Mouse (Mus musculus) heart, adult 2 months (tissue): Measurements from ENCODE around the gene Krt10. TPM values are rescaled to one million over a fixed set of nuclear protein-coding genes. Genes with fewer than 3 reads are reported as not detected.

Experiments
- DNase-seq, 2 experiments: peaks; one replicate each; pipeline ENCODE4 v3.0.0; 2021
- H3K27ac ChIP-seq: fragments of 200-600 bp; 2 replicates; pipeline ENCODE4 v1.8.1; 2022
- H3K27me3 ChIP-seq: fragments of 200-500 bp; 2 replicates; pipeline ENCODE4 v1.6.1; 2012; ENCODE audit warnings: mild to moderate bottlenecking, low read length, inconsistent platforms, mixed read lengths; ENCODE audit not compliant: control insufficient read depth, insufficient read depth
- H3K36me3 ChIP-seq: fragments of 200-500 bp; 2 replicates; pipeline ENCODE4 v1.6.1; 2012; ENCODE audit warnings: low read length, inconsistent platforms; ENCODE audit not compliant: control insufficient read depth, insufficient read depth
- H3K4me1 ChIP-seq: fragments of 200-500 bp; 2 replicates; pipeline ENCODE4 v1.6.1; 2011; ENCODE audit warnings: low read length; ENCODE audit not compliant: control insufficient read depth, insufficient read depth
- H3K4me3 ChIP-seq: fragments of 200-600 bp; 2 replicates; pipeline ENCODE4 v1.8.1; 2022
- H3K79me2 ChIP-seq: fragments of 200-500 bp; replicated peaks from 2 replicates; pipeline ENCODE4 v1.6.1; 2012; ENCODE audit warnings: mild to moderate bottlenecking, inconsistent platforms, low read length, moderate library complexity, mixed read lengths; ENCODE audit not compliant: control insufficient read depth, insufficient read depth
- H3K9ac ChIP-seq: fragments of 200-500 bp; 2 replicates; pipeline ENCODE4 v1.6.1; 2012; ENCODE audit warnings: low read depth, mild to moderate bottlenecking, control low read depth, inconsistent platforms, low read length, mixed read lengths
- CTCF ChIP-seq: fragments of 200-600 bp; IDR thresholded peaks from 2 replicates; pipeline ENCODE4 v1.8.1; 2022; ENCODE audit warnings: antibody characterized with exemption, mild to moderate bottlenecking, moderate library complexity
- EP300 ChIP-seq: fragments of 200-500 bp; IDR thresholded peaks from 2 replicates; pipeline ENCODE4 v1.6.1; 2011; ENCODE audit warnings: low read depth, low read length, control low read depth; ENCODE audit not compliant: insufficient read depth
- POLR2A ChIP-seq: fragments of 200-500 bp; IDR thresholded peaks from 2 replicates; pipeline ENCODE4 v1.6.1; 2011; ENCODE audit warnings: mild to moderate bottlenecking, low read depth, low read length, control low read depth; ENCODE audit not compliant: insufficient read depth
- WGBS: fragments of 180-500 bp; shearing (Covaris S2); methylation state at CpG from one replicate; pipeline ENCODE4 v1.1.7; 2018; 5-methylcytosine and 5-hydroxymethylcytosine counted together
- intact Hi-C: fragments of 180-260 bp; cut with DNase I; formaldehyde crosslinking; loops from one replicate; pipeline ENCODE4 v1.15.1; 2025
- polyA plus RNA-seq: library from polyadenylated mRNA; depleted of rRNA; stranded (reverse); fragments of >200 nt; gene quantifications from 2 replicates; pipeline ENCODE4 v1.2.3, GENCODE M21; 2012
- total RNA-seq, 2 experiments: library from RNA; stranded (reverse); gene quantifications; 2 replicates each; pipeline ENCODE4 v1.2.3; 2021

The Krt10 gene
- total and polyA plus RNA-seq, 3 experiments, result 1.6 to 5.1 (median 4.4) TPM

- no peak for DNase-seq
- Histone ChIP-seq H3K27ac (no peak overlapping the region), H3K27me3 (no peaks in the 10 kb centered on the region; the same call in 1 of the 2 replicates), H3K4me1 (no peaks in the 10 kb centered on the region), H3K9ac (no peak overlapping the region), H3K79me2 (no peaks in the 10 kb centered on the region), H3K4me3 (no peak overlapping the region), H3K36me3 (no peaks in the 10 kb centered on the region)
- intact Hi-C loops, result no loop called here
- 51% methylated on average over 8 of the region's 8 CpGs for WGBS
- TF ChIP-seq POLR2A (no peak), CTCF (no peak), EP300 (no peak)
These were observed 9.7 kb upstream of the Krt10 start for GRCm38 (mm10) chr11:99398832-99399231.

GRCm38 (mm10) chr11:99398084-99398483, 8.9 kb upstream of the Krt10 start:
- Histone ChIP-seq H3K27me3 (no peaks in the 10 kb centered on the region; the same call in 1 of the 2 replicates), H3K9ac (no peak overlapping the region), H3K36me3 (no peaks in the 10 kb centered on the region), H3K4me1 (no peaks in the 10 kb centered on the region), H3K79me2 (no peaks in the 10 kb centered on the region), H3K27ac (no peak overlapping the region), H3K4me3 (no peak overlapping the region)
- intact Hi-C loops, result no loop called here
- WGBS, result 52% methylated on average over 3 of the region's 3 CpGs
- no peak for TF ChIP-seq POLR2A
- TF ChIP-seq EP300, result no peak
- no peak for TF ChIP-seq CTCF
- DNase-seq, result no peak

- Histone ChIP-seq H3K4me3 (no peak overlapping the region), H3K27ac (no peak overlapping the region), H3K79me2 (no peaks in the 10 kb centered on the region), H3K27me3 (no peaks in the 10 kb centered on the region; the same call in 1 of the 2 replicates), H3K9ac (no peak overlapping the region), H3K36me3 (no peaks in the 10 kb centered on the region), H3K4me1 (no peaks in the 10 kb centered on the region)
- intact Hi-C loops, result no loop called here
- no peak for TF ChIP-seq CTCF
- TF ChIP-seq EP300, result no peak
- no peak for TF ChIP-seq POLR2A
- DNase-seq, result no peak
- WGBS, result 75% methylated on average over 2 of the region's 2 CpGs
These were observed 7.5 kb upstream of the Krt10 start for GRCm38 (mm10) chr11:99396661-99397060.

- no peaks in the 10 kb centered on the region for H3K79me2 ChIP-seq
- intact Hi-C loops, result no loop called here
- H3K4me3 ChIP-seq, result no peak overlapping the region
- 44% methylated on average over 3 of the region's 3 CpGs for WGBS
- H3K36me3 ChIP-seq, result no peaks in the 10 kb centered on the region
- H3K27me3 ChIP-seq, result no peaks in the 10 kb centered on the region; the same call in 1 of the 2 replicates
- no peak overlapping the region for H3K27ac ChIP-seq
- TF ChIP-seq CTCF (no peak), EP300 (no peak), POLR2A (no peak)
- no peaks in the 10 kb centered on the region for H3K4me1 ChIP-seq
- no peak for DNase-seq
- no peak overlapping the region for H3K9ac ChIP-seq
These were observed 6.9 kb upstream of the Krt10 start for GRCm38 (mm10) chr11:99396034-99396433.

GRCm38 (mm10) chr11:99392492-99392891, 3.3 kb upstream of the Krt10 start:
- H3K36me3 ChIP-seq, result no peaks in the 10 kb centered on the region
- no peak overlapping the region for H3K27ac ChIP-seq
- H3K4me3 ChIP-seq, result no peak overlapping the region
- no peak overlapping the region for H3K9ac ChIP-seq
- TF ChIP-seq POLR2A (no peak), CTCF (no peak), EP300 (no peak)
- no peaks in the 10 kb centered on the region; the same call in 1 of the 2 replicates for H3K27me3 ChIP-seq
- DNase-seq, result no peak
- H3K79me2 ChIP-seq, result no peaks in the 10 kb centered on the region
- 76% methylated on average over 10 of the region's 10 CpGs for WGBS
- intact Hi-C loops, result no loop called here
- H3K4me1 ChIP-seq, result no peaks in the 10 kb centered on the region

GRCm38 (mm10) chr11:99391375-99391774, 2.2 kb upstream of the Krt10 start:
- intact Hi-C loops, result no loop called here
- H3K36me3 ChIP-seq, result no peaks in the 10 kb centered on the region
- H3K27ac ChIP-seq, result no peak overlapping the region
- H3K4me1 ChIP-seq, result no peaks in the 10 kb centered on the region
- 70% methylated on average over 6 of the region's 6 CpGs for WGBS
- TF ChIP-seq CTCF (no peak), POLR2A (no peak), EP300 (no peak)
- H3K4me3 ChIP-seq, result no peak overlapping the region
- no peaks in the 10 kb centered on the region for H3K79me2 ChIP-seq
- H3K9ac ChIP-seq, result no peak overlapping the region
- H3K27me3 ChIP-seq, result no peaks in the 10 kb centered on the region; the same call in 1 of the 2 replicates
- DNase-seq, result no peak
